Mouse (Mus musculus) midbrain, embryonic 12.5 days (tissue): ENCODE measurements at regions not wholly inside any gene's neighbourhood (a gene's known extent, or its start where the extent isn't known, plus 50 kb on each side); places are given as distances from the start of the nearest gene placed in this dataset.

Source experiments
- ATAC-seq: fragments of 200-750 bp; cut with Nextera tagmentation; 2 replicates; pipeline ENCODE4 v1.8.0; 2017; ENCODE audit warnings: low read depth, moderate TSS enrichment, moderate library complexity; ENCODE audit not compliant: low FRiP score
- H3K27ac ChIP-seq: fragments of 300-500 bp; sonication (generic); replicated peaks from 2 replicates; pipeline ENCODE4 v1.5.1; 2016; ENCODE audit warnings: mild to moderate bottlenecking
- H3K27me3 ChIP-seq: fragments of 300-500 bp; sonication (generic); 2 replicates; pipeline ENCODE4 v1.6.1; 2016; ENCODE audit warnings: mild to moderate bottlenecking
- H3K36me3 ChIP-seq: fragments of 300-500 bp; sonication (generic); 2 replicates; pipeline ENCODE4 v1.6.1; 2016
- H3K4me1 ChIP-seq: fragments of 300-500 bp; sonication (generic); 2 replicates; pipeline ENCODE4 v1.6.1; 2016
- H3K4me2 ChIP-seq: fragments of 300-500 bp; sonication (generic); replicated peaks from 2 replicates; pipeline ENCODE4 v1.6.1; 2016; ENCODE audit warnings: mild to moderate bottlenecking, moderate library complexity
- H3K4me3 ChIP-seq: fragments of 300-500 bp; sonication (generic); 2 replicates; pipeline ENCODE4 v1.5.1; 2016; ENCODE audit warnings: mild to moderate bottlenecking
- H3K9ac ChIP-seq: fragments of 300-500 bp; sonication (generic); replicated peaks from 2 replicates; pipeline ENCODE4 v1.6.1; 2016; ENCODE audit warnings: mild to moderate bottlenecking, moderate library complexity
- H3K9me3 ChIP-seq: fragments of 300-500 bp; sonication (generic); 2 replicates; pipeline ENCODE4 v1.6.1; 2016; ENCODE audit warnings: mild to moderate bottlenecking
- WGBS: fragments of 180-500 bp; shearing (Covaris S2); methylation state at CpG from one replicate; pipeline ENCODE4 v1.1.7; 2016; 5-methylcytosine and 5-hydroxymethylcytosine counted together

GRCm38 (mm10) chr6:31260645-31261345, 137.7 kb upstream of the Mkln1 start:
- no peak overlapping the region for H3K4me3 ChIP-seq
- no peak overlapping the region for H3K4me2 ChIP-seq
- no peaks in the 10 kb centered on the region for H3K4me1 ChIP-seq
- H3K27ac ChIP-seq, result no peak overlapping the region
- H3K9ac ChIP-seq, result no peak overlapping the region
- WGBS, result 87% methylated on average over 10 of the region's 10 CpGs
- no peaks in the 10 kb centered on the region for H3K9me3 ChIP-seq
- no peaks in the 10 kb centered on the region for H3K27me3 ChIP-seq
- no peak for ATAC-seq
- H3K36me3 ChIP-seq, result no peaks in the 10 kb centered on the region

- H3K27ac ChIP-seq, result no peak overlapping the region
- WGBS, result 86% methylated on average over 15 of the region's 15 CpGs
Measured at GRCm38 (mm10) chr6:31261797-31262540, 136.6 kb upstream of the Mkln1 start.

GRCm38 (mm10) chr6:31262651-31263050, 135.9 kb upstream of the Mkln1 start:
- Histone ChIP-seq H3K4me1 (no peaks in the 10 kb centered on the region), H3K27ac (no peak overlapping the region), H3K27me3 (no peaks in the 10 kb centered on the region), H3K9ac (no peak overlapping the region), H3K9me3 (no peaks in the 10 kb centered on the region), H3K36me3 (no peaks in the 10 kb centered on the region), H3K4me3 (no peak overlapping the region), H3K4me2 (no peak overlapping the region)
- no peak for ATAC-seq
- 87% methylated on average over 8 of the region's 8 CpGs for WGBS

More at GRCm38 (mm10) chr6:31261797-31262540, 136.6 kb upstream of the Mkln1 start:
- no peak overlapping the region for H3K9ac ChIP-seq
- no peaks in the 10 kb centered on the region for H3K9me3 ChIP-seq
- no peaks in the 10 kb centered on the region for H3K27me3 ChIP-seq
- H3K4me2 ChIP-seq, result no peak overlapping the region
- no peak for ATAC-seq
- no peak overlapping the region for H3K4me3 ChIP-seq
- H3K4me1 ChIP-seq, result no peaks in the 10 kb centered on the region
- no peaks in the 10 kb centered on the region for H3K36me3 ChIP-seq

- Histone ChIP-seq H3K27ac (no peak overlapping the region), H3K36me3 (no peaks in the 10 kb centered on the region), H3K4me2 (no peak overlapping the region), H3K9ac (no peak overlapping the region), H3K4me1 (no peaks in the 10 kb centered on the region), H3K27me3 (no peaks in the 10 kb centered on the region), H3K4me3 (no peak overlapping the region), H3K9me3 (no peaks in the 10 kb centered on the region)
- no peak for ATAC-seq
- WGBS, result 94% methylated on average over 6 of the region's 6 CpGs
Measured at GRCm38 (mm10) chr6:31263821-31264220, 134.7 kb upstream of the Mkln1 start.

- H3K4me1 ChIP-seq, result no peaks in the 10 kb centered on the region
- H3K27ac ChIP-seq, result no peak overlapping the region
- ATAC-seq, result no peak
- H3K36me3 ChIP-seq, result no peaks in the 10 kb centered on the region
- no peaks in the 10 kb centered on the region for H3K9me3 ChIP-seq
- no peak overlapping the region for H3K4me2 ChIP-seq
- 78% methylated on average over 17 of the region's 17 CpGs for WGBS
- no peak overlapping the region for H3K9ac ChIP-seq
- H3K27me3 ChIP-seq, result no peaks in the 10 kb centered on the region
- no peak overlapping the region for H3K4me3 ChIP-seq
Measured at GRCm38 (mm10) chr6:31266441-31267040, 132.0 kb upstream of the Mkln1 start.

- H3K9me3 ChIP-seq, result no peaks in the 10 kb centered on the region
- no peak overlapping the region for H3K4me3 ChIP-seq
- H3K4me1 ChIP-seq, result no peaks in the 10 kb centered on the region
- H3K4me2 ChIP-seq, result no peak overlapping the region
- ATAC-seq, result no peak
- H3K27me3 ChIP-seq, result no peaks in the 10 kb centered on the region
- 80% methylated on average over 2 of the region's 2 CpGs for WGBS
- no peak overlapping the region for H3K9ac ChIP-seq
- H3K36me3 ChIP-seq, result no peaks in the 10 kb centered on the region
- no peak overlapping the region for H3K27ac ChIP-seq
Measured at GRCm38 (mm10) chr6:31268057-31268456, 130.5 kb upstream of the Mkln1 start.

GRCm38 (mm10) chr6:31273816-31274215, 124.7 kb upstream of the Mkln1 start:
- 28% methylated on average over 5 of the region's 5 CpGs for whole genome bisulfite sequencing
- Histone ChIP-seq H3K36me3 (no peaks in the 10 kb centered on the region), H3K27ac (no peak overlapping the region), H3K4me3 (no peak overlapping the region), H3K9ac (no peak overlapping the region), H3K9me3 (no peaks in the 10 kb centered on the region), H3K4me1 (no peaks in the 10 kb centered on the region; the same call in 1 of the 2 replicates), H3K4me2 (no peak overlapping the region), H3K27me3 (no peaks in the 10 kb centered on the region)
- no peak for ATAC-seq

- H3K36me3 ChIP-seq, result no peaks in the 10 kb centered on the region
- no peaks in the 10 kb centered on the region for H3K27me3 ChIP-seq
- no peaks in the 10 kb centered on the region; the same call in 1 of the 2 replicates for H3K4me1 ChIP-seq
- H3K27ac ChIP-seq, result no peak overlapping the region
- H3K9ac ChIP-seq, result no peak overlapping the region
- ATAC-seq, result no peak
- 22% methylated on average over 11 of the region's 11 CpGs for WGBS
- H3K4me2 ChIP-seq, result no peak overlapping the region
- no peaks in the 10 kb centered on the region for H3K9me3 ChIP-seq
- H3K4me3 ChIP-seq, result no peak overlapping the region
Measured at GRCm38 (mm10) chr6:31274236-31274635, 124.3 kb upstream of the Mkln1 start.

- Histone ChIP-seq H3K27me3 (no peaks in the 10 kb centered on the region), H3K4me2 (no peak overlapping the region), H3K27ac (no peak overlapping the region), H3K36me3 (no peaks in the 10 kb centered on the region), H3K4me1 (no peaks in the 10 kb centered on the region; the same call in 1 of the 2 replicates), H3K4me3 (no peak overlapping the region), H3K9me3 (no peaks in the 10 kb centered on the region), H3K9ac (no peak overlapping the region)
- no peak for ATAC-seq
- 75% methylated on average over 9 of the region's 9 CpGs for WGBS
Measured at GRCm38 (mm10) chr6:31277792-31278191, 120.7 kb upstream of the Mkln1 start.

- Histone ChIP-seq H3K4me1 (peaks cover 8% of the 10 kb centered on the region; the same call in 1 of the 2 replicates), H3K4me2 (no peak overlapping the region), H3K36me3 (no peaks in the 10 kb centered on the region), H3K27me3 (no peaks in the 10 kb centered on the region), H3K27ac (no peak overlapping the region; the same call in 1 of the 2 replicates), H3K9ac (no peak overlapping the region), H3K9me3 (no peaks in the 10 kb centered on the region), H3K4me3 (no peak overlapping the region)
- WGBS, result 62% methylated on average over 8 of the region's 8 CpGs
- ATAC-seq, result no peak
Measured at GRCm38 (mm10) chr6:31283973-31284372, 114.6 kb upstream of the Mkln1 start.

- Histone ChIP-seq H3K36me3 (no peaks in the 10 kb centered on the region), H3K27ac (no peak overlapping the region; the same call in 1 of the 2 replicates)
- ATAC-seq, result no peak
Measured at GRCm38 (mm10) chr6:31284390-31284789, 114.1 kb upstream of the Mkln1 start.

GRCm38 (mm10) chr6:31285064-31285463, 113.5 kb upstream of the Mkln1 start:
- Histone ChIP-seq H3K27ac (no peak overlapping the region), H3K4me2 (no peak overlapping the region), H3K9me3 (no peaks in the 10 kb centered on the region), H3K4me1 (peaks cover 8% of the 10 kb centered on the region; the same call in 1 of the 2 replicates), H3K9ac (no peak overlapping the region), H3K27me3 (no peaks in the 10 kb centered on the region), H3K36me3 (no peaks in the 10 kb centered on the region), H3K4me3 (no peak overlapping the region)
- no peak for ATAC-seq
- WGBS, result 84% methylated on average over 19 of the region's 19 CpGs

More at GRCm38 (mm10) chr6:31284390-31284789, 114.1 kb upstream of the Mkln1 start:
- H3K4me1 ChIP-seq, result peaks cover 8% of the 10 kb centered on the region; the same call in 1 of the 2 replicates
- no peak overlapping the region for H3K9ac ChIP-seq
- no peaks in the 10 kb centered on the region for H3K9me3 ChIP-seq
- 87% methylated on average over 10 of the region's 10 CpGs for WGBS
- no peak overlapping the region for H3K4me3 ChIP-seq
- no peak overlapping the region for H3K4me2 ChIP-seq
- H3K27me3 ChIP-seq, result no peaks in the 10 kb centered on the region
